ENCODE assay signal across 14 mouse cellular contexts in genomic region chr16:18360151-18360805, GRCm38 (mm10). TPM values are rescaled to one million over a fixed set of nuclear protein-coding genes. Genes with fewer than 3 reads are reported as not detected.
A peak's percentile ranks its signal among the peaks of the same experiment; 100 is the strongest.
DNase-seq lines count a peak whose midpoint lies in the region; ATAC-seq lines count a peak whose summit lies in the region.
"Had no signal": no experiment of that assay in that cellular context is flagged by ENCODE, and none has a peak within 500 bp of the region (broad histone marks: within the 10 kb centered on the region; RNA-seq: fewer than 3 reads in every experiment).

No protein-coding gene starts in this region.

- no peaks in the 10 kb centered on the region for H3K27me3 ChIP-seq in hindbrain, embryonic 12.5 days
- no peaks in the 10 kb centered on the region for H3K27me3 ChIP-seq in hindbrain, embryonic 14.5 days (ENCODE audit: control insufficient read depth, insufficient read depth, low read length)
- H3K27me3 ChIP-seq in midbrain, embryonic 10.5 days (ENCODE audit: low read depth, poor library complexity, severe bottlenecking), result no peaks in the 10 kb centered on the region
- no peaks in the 10 kb centered on the region for H3K27me3 ChIP-seq in midbrain, embryonic 14.5 days (ENCODE audit: control insufficient read depth, insufficient read depth, low read length)
- H3K27me3 ChIP-seq: embryonic facial prominence, embryonic 15.5 days; liver, embryonic 15.5 days had no signal

- 72% methylated on average over 6 of the region's 6 CpGs for WGBS in hindbrain, embryonic 12.5 days
- WGBS in hindbrain, embryonic 14.5 days, result 70% methylated on average over 6 of the region's 6 CpGs
- WGBS in midbrain, embryonic 10.5 days, result 72% methylated on average over 6 of the region's 6 CpGs
- WGBS in midbrain, embryonic 14.5 days, result 67% methylated on average over 6 of the region's 6 CpGs

- peaks cover 9% of the 10 kb centered on the region for H3K36me3 ChIP-seq in hindbrain, embryonic 12.5 days
- H3K36me3 ChIP-seq in hindbrain, embryonic 14.5 days (replicated peaks; ENCODE audit: control insufficient read depth, insufficient read depth), result peaks cover 19% of the 10 kb centered on the region
- H3K36me3 ChIP-seq in midbrain, embryonic 10.5 days, result peaks cover 20% of the 10 kb centered on the region
- H3K36me3 ChIP-seq in midbrain, embryonic 14.5 days (ENCODE audit: control insufficient read depth, insufficient read depth, low read length), result peaks cover 12% of the 10 kb centered on the region; the same call in 1 of the 2 replicates
- H3K36me3 ChIP-seq: embryonic facial prominence, embryonic 15.5 days; liver, embryonic 15.5 days had no signal

- no peaks in the 10 kb centered on the region for H3K9me3 ChIP-seq in hindbrain, embryonic 12.5 days (replicated peaks)
- H3K9me3 ChIP-seq in hindbrain, embryonic 14.5 days (ENCODE audit: control insufficient read depth, low read length), result no peaks in the 10 kb centered on the region
- 0 out of 2 replicates have a peak, but pooled peaks cover 4% of the 10 kb centered on the region for H3K9me3 ChIP-seq in midbrain, embryonic 10.5 days (replicated peaks)
- H3K9me3 ChIP-seq in midbrain, embryonic 14.5 days (ENCODE audit: control insufficient read depth, low read length), result no peaks in the 10 kb centered on the region
- H3K9me3 ChIP-seq: embryonic facial prominence, embryonic 15.5 days; liver, embryonic 15.5 days had no signal

- H3K4me1 ChIP-seq in hindbrain, embryonic 12.5 days, result no peaks in the 10 kb centered on the region
- no peaks in the 10 kb centered on the region for H3K4me1 ChIP-seq in hindbrain, embryonic 14.5 days (replicated peaks; ENCODE audit: control insufficient read depth, insufficient read depth, low read length)
- peaks cover 7% of the 10 kb centered on the region; the same call in 1 of the 2 replicates for H3K4me1 ChIP-seq in midbrain, embryonic 10.5 days
- no peaks in the 10 kb centered on the region for H3K4me1 ChIP-seq in midbrain, embryonic 14.5 days (ENCODE audit: control insufficient read depth, insufficient read depth, low read length)
- H3K4me1 ChIP-seq: embryonic facial prominence, embryonic 15.5 days had no signal

- no peak overlapping the region for H3K4me3 ChIP-seq in hindbrain, embryonic 12.5 days
- no peak overlapping the region for H3K4me3 ChIP-seq in hindbrain, embryonic 14.5 days (replicated peaks; ENCODE audit: low read length)
- no peak overlapping the region for H3K4me3 ChIP-seq in midbrain, embryonic 10.5 days
- H3K4me3 ChIP-seq in midbrain, embryonic 14.5 days (replicated peaks; ENCODE audit: low read depth, low read length), result no peak overlapping the region
- H3K4me3 ChIP-seq: embryonic facial prominence, embryonic 15.5 days; heart, adult 2 months; liver, embryonic 15.5 days had no signal

- no peak for ATAC-seq in hindbrain, embryonic 12.5 days (ENCODE audit: low FRiP score)
- no peak for ATAC-seq in hindbrain, embryonic 14.5 days (ENCODE audit: low FRiP score)
- ATAC-seq in midbrain, embryonic 14.5 days (ENCODE audit: low FRiP score, low TSS enrichment), result no peak
- ATAC-seq: CD4-positive, CD25-positive, alpha-beta regulatory T cell, adult 4 months had no signal

- no peak overlapping the region for H3K4me2 ChIP-seq in hindbrain, embryonic 12.5 days (replicated peaks)
- no peak overlapping the region for H3K4me2 ChIP-seq in hindbrain, embryonic 14.5 days (replicated peaks)
- H3K4me2 ChIP-seq in midbrain, embryonic 14.5 days (ENCODE audit: low read length), result no peak overlapping the region
- H3K4me2 ChIP-seq: embryonic facial prominence, embryonic 15.5 days; liver, embryonic 15.5 days had no signal

- DNase-seq in hindbrain, embryonic 14.5 days (ENCODE audit: low spot score), result no peak
- DNase-seq in midbrain, embryonic 10.5 days (ENCODE audit: low spot score), result no peak
- DNase-seq in midbrain, embryonic 14.5 days, result no peak
- DNase-seq in cerebellum, postnatal 14 days, result peak; percentile 66 to 75
- no peak for DNase-seq in spleen, postnatal 4 days (ENCODE audit: low spot score in 2 of 2)
- DNase-seq in urinary bladder, postnatal 4 days (ENCODE audit: low spot score in 2 of 2), result no peak
- DNase-seq: adrenal gland, adult 2 months; heart, adult 2 months; left cerebral cortex, postnatal 4 days; thymus, postnatal 25 days had no signal

- no peak overlapping the region for H3K27ac ChIP-seq in hindbrain, embryonic 12.5 days
- H3K27ac ChIP-seq in hindbrain, embryonic 14.5 days, result no peak overlapping the region
- H3K27ac ChIP-seq in midbrain, embryonic 10.5 days (replicated peaks), result peak overlapping the region; percentile 46
- H3K27ac ChIP-seq in midbrain, embryonic 14.5 days (replicated peaks; ENCODE audit: low read depth, low read length), result no peak overlapping the region
- H3K27ac ChIP-seq: embryonic facial prominence, embryonic 15.5 days; heart, adult 2 months; liver, embryonic 15.5 days had no signal

- 0 out of 2 replicates have a peak overlapping the region, but pooled peaks have one; percentile 18 for H3K9ac ChIP-seq in hindbrain, embryonic 12.5 days
- no peak overlapping the region for H3K9ac ChIP-seq in hindbrain, embryonic 14.5 days
- no peak overlapping the region for H3K9ac ChIP-seq in midbrain, embryonic 14.5 days (replicated peaks; ENCODE audit: low read length)
- H3K9ac ChIP-seq: embryonic facial prominence, embryonic 15.5 days; liver, embryonic 15.5 days had no signal

RNA-seq across cellular contexts. Expression of gene Arvcf, which starts 12.3 kb away (rescaled TPM):
- 105 and 119 TPM in 2 replicates for polyA plus RNA-seq in hindbrain, embryonic 12.5 days (2016; fragmentation: Nextera tagmentation; extraction: Ambion mirVana)
- 53.2 and 64.6 TPM in 2 replicates for polyA plus RNA-seq in hindbrain, embryonic 14.5 days (2014; fragmentation: Nextera tagmentation; extraction: Ambion mirVana)
- 110 and 133 TPM in 2 replicates for polyA plus RNA-seq in midbrain, embryonic 10.5 days (2016; fragmentation: Nextera tagmentation; extraction: Ambion mirVana)
- 70.2 and 70.4 TPM in 2 replicates for polyA plus RNA-seq in midbrain, embryonic 14.5 days (2014; fragmentation: Nextera tagmentation; extraction: Ambion mirVana)

RNA-seq across cellular contexts. Expression of gene Tango2, which starts 12.4 kb away (rescaled TPM):
- 48.2 and 50.5 TPM in 2 replicates for polyA plus RNA-seq in hindbrain, embryonic 12.5 days (2016; fragmentation: Nextera tagmentation; extraction: Ambion mirVana)
- 94.5 and 97.9 TPM in 2 replicates for polyA plus RNA-seq in hindbrain, embryonic 14.5 days (2014; fragmentation: Nextera tagmentation; extraction: Ambion mirVana)
- 40.1 and 45.2 TPM in 2 replicates for polyA plus RNA-seq in midbrain, embryonic 10.5 days (2016; fragmentation: Nextera tagmentation; extraction: Ambion mirVana)
- 70.0 TPM in 2 replicates for polyA plus RNA-seq in midbrain, embryonic 14.5 days (2014; fragmentation: Nextera tagmentation; extraction: Ambion mirVana)

Comparison
In these comparisons a context has a peak if more than half of its experiments do, and no peak if none do; other contexts are left out.
1. DNase-seq: peak in cerebellum, postnatal 14 days (2 of 2); none in hindbrain, embryonic 14.5 days (single experiment), midbrain, embryonic 10.5 days (single experiment), midbrain, embryonic 14.5 days (single experiment), spleen, postnatal 4 days (0 of 2) and urinary bladder, postnatal 4 days (0 of 2).